Mouse (Mus musculus): ENCODE results near the gene Ermap. TPM values are rescaled to one million over a fixed set of nuclear protein-coding genes. Genes with fewer than 3 reads are reported as not detected.

Gene Ermap
- polyA plus RNA-seq (2017; shearing (Covaris generic)), result 2.1 TPM

DNA sequence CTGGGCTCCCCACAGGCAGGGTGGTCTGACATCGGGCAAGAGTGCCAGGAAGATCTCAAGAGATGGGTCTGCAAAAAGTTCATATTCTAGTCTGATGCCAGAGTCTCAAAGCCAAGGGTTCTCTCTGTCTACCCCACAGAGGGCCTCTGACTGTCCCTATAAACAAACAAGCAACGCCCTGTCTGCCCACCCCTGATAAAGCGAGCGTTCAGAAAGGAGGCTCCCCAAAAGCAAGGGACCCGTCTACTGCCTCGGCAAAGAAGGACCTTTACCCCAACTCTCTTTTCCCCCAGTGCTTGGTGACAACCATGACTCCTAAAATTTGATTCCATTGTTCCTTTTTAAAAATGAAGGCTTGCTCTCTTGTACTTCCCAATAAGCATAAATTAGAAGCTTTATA is at the start of gene Ermap:
TSS of gene Ermap (minus strand) at position 148 of the 400 bp plus-strand sequence.

DNA sequence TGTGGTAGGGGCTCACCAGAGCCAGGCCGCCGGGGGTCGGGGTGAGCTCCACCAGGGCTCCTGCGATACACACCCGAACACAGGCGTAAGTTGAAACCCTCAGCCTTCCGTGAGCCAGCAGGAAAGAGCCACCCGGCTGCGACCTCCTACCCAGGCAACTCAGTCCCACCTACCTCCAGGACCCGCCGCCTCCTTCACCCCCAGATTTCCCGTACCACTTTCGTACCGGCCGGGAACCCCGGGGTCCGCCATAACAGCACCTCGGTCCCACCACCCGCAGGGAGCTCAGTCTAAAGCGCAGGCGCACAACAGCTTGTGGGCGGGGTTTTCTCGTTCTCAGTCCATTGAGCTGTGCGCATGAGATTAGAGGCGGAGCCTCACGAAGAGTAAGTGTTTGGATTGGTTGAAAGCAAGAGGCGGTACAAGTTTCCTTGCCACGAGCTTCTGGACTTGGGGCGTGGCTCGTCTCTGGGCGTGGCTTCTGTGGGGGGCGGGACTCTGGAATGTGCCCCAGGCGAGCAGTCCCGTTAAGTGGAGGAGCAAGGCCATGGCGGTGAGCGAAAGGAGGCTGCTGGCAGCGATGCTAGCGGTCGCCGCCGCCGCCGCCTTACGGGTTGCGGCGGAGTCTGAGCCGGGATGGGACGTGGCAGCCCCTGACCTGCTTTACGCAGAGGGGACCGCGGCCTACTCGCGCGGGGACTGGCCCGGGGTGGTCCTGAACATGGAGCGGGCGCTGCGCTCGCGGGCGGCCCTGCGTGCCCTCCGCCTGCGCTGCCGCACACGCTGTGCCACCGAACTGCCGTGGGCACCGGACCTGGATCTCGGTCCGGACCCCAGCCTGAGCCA is 42.8 kb upstream of the Ermap start, which contains the start of the genes AU022252 and P3h1:
TSS of gene AU022252 (minus strand) at position 303 of the 846 bp plus-strand sequence.
TSS of gene P3h1 (plus strand) at position 506 of the 846 bp plus-strand sequence.

DNA sequence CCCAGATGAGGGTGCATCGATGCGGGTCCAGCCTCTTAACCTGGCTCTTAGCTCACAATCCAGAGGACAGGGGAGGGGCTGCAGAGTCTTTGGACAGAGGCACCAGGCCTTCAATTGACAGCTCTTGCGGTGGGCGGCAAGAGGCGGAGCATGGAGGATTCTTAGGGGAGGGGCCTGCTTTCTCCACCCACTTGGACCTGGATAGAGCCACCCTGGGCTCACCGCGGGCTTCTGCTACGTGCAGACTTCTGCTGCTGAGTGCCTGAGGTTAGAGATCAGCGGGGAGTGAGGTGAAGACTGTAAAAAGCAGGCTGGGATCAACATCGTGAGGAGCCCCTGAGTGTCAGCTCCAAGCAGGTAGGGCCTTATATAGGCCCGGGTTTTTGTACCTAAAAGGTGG is 28.4 kb upstream of the Ermap start, which contains the start of gene Tmem269:
TSS of gene Tmem269 (minus strand) at position 49 of the 400 bp plus-strand sequence.

DNA sequence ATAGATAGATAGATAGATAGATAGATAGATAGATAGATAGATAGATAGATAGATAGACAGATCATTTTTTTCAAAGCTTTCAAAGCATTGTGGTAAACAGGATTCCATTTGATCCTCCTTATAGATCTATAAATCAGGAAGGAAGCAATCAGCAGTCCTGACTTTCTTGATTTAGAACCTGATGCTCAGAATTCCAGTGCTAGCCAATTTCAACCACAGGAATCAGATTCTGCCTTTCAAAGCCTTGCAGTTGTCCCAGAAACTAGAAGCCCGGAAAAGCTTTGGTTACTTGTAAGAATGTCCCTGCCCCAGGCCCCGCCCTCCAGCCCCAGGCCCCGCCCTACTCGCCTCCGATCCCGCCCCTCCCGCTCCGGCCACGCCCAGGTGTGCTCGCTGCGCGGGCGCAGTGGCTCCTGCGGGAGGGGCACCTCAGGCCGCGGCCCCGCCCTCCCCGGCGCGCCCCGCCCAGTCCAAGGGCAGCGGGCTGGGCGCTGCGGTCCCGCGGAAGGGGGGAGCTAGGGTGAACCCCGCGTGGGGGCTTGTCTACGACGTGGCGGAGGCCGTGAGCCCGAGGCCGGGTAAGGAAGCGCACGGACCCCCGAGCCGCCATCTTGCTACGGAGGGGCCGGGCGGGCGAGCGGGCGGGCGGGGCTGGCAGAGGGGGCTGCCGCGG is 5.2 kb upstream of the Ermap start, which contains the start of gene Svbp:
TSS of gene Svbp (plus strand) at position 398 of the 673 bp plus-strand sequence.

DNA sequence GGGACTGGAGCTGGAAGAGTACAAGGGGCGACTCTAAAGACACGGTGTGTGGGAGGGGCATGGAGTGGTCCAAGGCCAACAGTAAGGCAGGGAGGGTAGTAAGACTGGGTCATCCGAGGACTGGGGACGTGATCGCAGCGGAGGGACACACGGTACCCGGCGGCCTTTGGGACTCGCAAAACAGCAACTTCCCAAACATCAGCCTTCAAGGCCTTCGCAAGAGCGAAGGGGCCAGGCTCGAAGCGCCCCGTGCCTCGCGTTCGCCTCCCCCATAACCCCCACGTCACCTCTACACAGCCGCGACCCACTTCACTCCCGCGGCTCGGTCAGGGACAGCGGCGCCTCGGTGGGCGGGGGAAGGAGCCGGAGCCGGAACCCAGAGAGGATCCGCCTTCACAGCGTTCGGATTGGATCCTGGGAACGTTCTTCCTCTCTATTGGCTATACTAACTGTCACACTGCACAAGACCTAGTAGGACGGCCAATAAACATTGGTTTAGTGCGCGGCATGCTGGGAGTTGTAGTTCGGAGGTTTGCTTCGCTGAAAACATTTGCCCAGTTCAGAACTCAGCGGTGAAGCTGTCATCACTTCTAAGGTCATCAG is 15.9 kb downstream of the Ermap start, which contains the start of gene Zfp691:
TSS of gene Zfp691 (minus strand) at position 345 of the 603 bp plus-strand sequence.

Other genes starting within 250 kb of the Ermap start
- gene Lao1, start 228.4 kb downstream of the Ermap start, polyA plus RNA-seq (2017; shearing (Covaris generic)), result not detected
- gene Slc2a1, start 81.3 kb downstream of the Ermap start, polyA plus RNA-seq (2017; shearing (Covaris generic)), result 62.7 TPM
- 4.6 TPM for gene Zfp691, start 15.8 kb downstream of the Ermap start, polyA plus RNA-seq (2017; shearing (Covaris generic))
- gene Svbp, start 5.3 kb upstream of the Ermap start, polyA plus RNA-seq (2017; shearing (Covaris generic)), result 64.9 TPM
- 0.22 TPM for gene Tmem269, start 28.2 kb upstream of the Ermap start, polyA plus RNA-seq (2017; shearing (Covaris generic))
- 21.8 TPM for gene AU022252, start 42.7 kb upstream of the Ermap start, polyA plus RNA-seq (2017; shearing (Covaris generic))
- gene P3h1, start 42.9 kb upstream of the Ermap start, polyA plus RNA-seq (2017; shearing (Covaris generic)), result 2.5 TPM
- not detected for gene Cldn19, start 65.4 kb upstream of the Ermap start, polyA plus RNA-seq (2017; shearing (Covaris generic))
- gene Ybx1, start 104.6 kb upstream of the Ermap start, polyA plus RNA-seq (2017; shearing (Covaris generic)), result 51.6 TPM
- gene Ppih, start 130.5 kb upstream of the Ermap start, polyA plus RNA-seq (2017; shearing (Covaris generic)), result 57.7 TPM
- gene Ccdc30, start 225.5 kb upstream of the Ermap start, polyA plus RNA-seq (2017; shearing (Covaris generic)), result 10.3 TPM
- gene Ppcs, start 232.4 kb upstream of the Ermap start, polyA plus RNA-seq (2017; shearing (Covaris generic)), result 64.0 TPM
- gene Zmynd12, start 232.8 kb upstream of the Ermap start, polyA plus RNA-seq (2017; shearing (Covaris generic)), result 0.39 TPM

Data from activated CD4-positive, CD25-positive, alpha-beta regulatory T cell, adult 9 weeks (primary cell).